Mouse (Mus musculus): ENCODE measurements around the gene Cpn1. TPM values are rescaled to one million over a fixed set of nuclear protein-coding genes. Genes with fewer than 3 reads are reported as not detected.
"Not testable (repeated sequence)": the region's sequence is repeated elsewhere in the genome, so short reads cannot be mapped to it uniquely, and the experiment has no call there.

Cpn1 gene
- polyA plus RNA-seq, 1 experiment from 2014 or later = 0.09 TPM

- ATAC-seq (replicated peaks; ENCODE audit: low FRiP score) = no peak
- no peak overlapping the region for H3K27ac ChIP-seq (ENCODE audit: low read depth, low read length)
- H3K4me1 ChIP-seq (replicated peaks; ENCODE audit: control insufficient read depth, insufficient read depth, low read length) = no peaks in the 10 kb centered on the region
- H3K36me3 ChIP-seq (ENCODE audit: control insufficient read depth, insufficient read depth, low read length) = no peaks in the 10 kb centered on the region
- H3K27me3 ChIP-seq (ENCODE audit: control insufficient read depth, insufficient read depth, low read length) = no peaks in the 10 kb centered on the region
- 36% methylated on average over 2 of the region's 2 CpGs for WGBS
- H3K4me2 ChIP-seq (ENCODE audit: low read depth, low read length, severe bottlenecking) = no peak overlapping the region
- H3K9me3 ChIP-seq (ENCODE audit: control insufficient read depth, low read length) = no peaks in the 10 kb centered on the region; the same call in 1 of the 2 replicates
- H3K4me3 ChIP-seq (ENCODE audit: low read depth, low read length) = no peak overlapping the region
- DNase-seq (ENCODE audit: low spot score) = peak; percentile 89
- no peak overlapping the region for H3K9ac ChIP-seq (ENCODE audit: low read length)
Measured at GRCm38 (mm10) chr19:43959162-43959561, 27.2 kb downstream of the Cpn1 start.

- no peak overlapping the region for H3K27ac ChIP-seq (ENCODE audit: low read depth, low read length)
- no peaks in the 10 kb centered on the region for H3K4me1 ChIP-seq (replicated peaks; ENCODE audit: control insufficient read depth, insufficient read depth, low read length)
- no peaks in the 10 kb centered on the region for H3K36me3 ChIP-seq (ENCODE audit: control insufficient read depth, insufficient read depth, low read length)
- H3K9me3 ChIP-seq (ENCODE audit: control insufficient read depth, low read length) = no peaks in the 10 kb centered on the region; the same call in 1 of the 2 replicates
- no peak overlapping the region for H3K9ac ChIP-seq (ENCODE audit: low read length)
- 81% methylated on average over 4 of the region's 4 CpGs for WGBS
- H3K4me2 ChIP-seq (ENCODE audit: low read depth, low read length, severe bottlenecking) = no peak overlapping the region
- H3K4me3 ChIP-seq (ENCODE audit: low read depth, low read length) = no peak overlapping the region
- no peak for ATAC-seq (replicated peaks; ENCODE audit: low FRiP score)
- no peaks in the 10 kb centered on the region for H3K27me3 ChIP-seq (ENCODE audit: control insufficient read depth, insufficient read depth, low read length)
- DNase-seq (ENCODE audit: low spot score) = no peak
Measured at GRCm38 (mm10) chr19:43957881-43958280, 28.5 kb downstream of the Cpn1 start.

GRCm38 (mm10) chr19:43957402-43957801, 29.0 kb downstream of the Cpn1 start:
- ATAC-seq (replicated peaks; ENCODE audit: low FRiP score) (no peak), DNase-seq (ENCODE audit: low spot score) (no peak)
- H3K4me1 ChIP-seq (replicated peaks; ENCODE audit: control insufficient read depth, insufficient read depth, low read length) = no peaks in the 10 kb centered on the region
- no peak overlapping the region for H3K27ac ChIP-seq (ENCODE audit: low read depth, low read length)
- H3K36me3 ChIP-seq (ENCODE audit: control insufficient read depth, insufficient read depth, low read length) = no peaks in the 10 kb centered on the region
- no peaks in the 10 kb centered on the region for H3K27me3 ChIP-seq (ENCODE audit: control insufficient read depth, insufficient read depth, low read length)
- no peaks in the 10 kb centered on the region; the same call in 1 of the 2 replicates for H3K9me3 ChIP-seq (ENCODE audit: control insufficient read depth, low read length)
- H3K9ac ChIP-seq (ENCODE audit: low read length) = no peak overlapping the region
- H3K4me3 ChIP-seq (ENCODE audit: low read depth, low read length) = no peak overlapping the region
- no peak overlapping the region for H3K4me2 ChIP-seq (ENCODE audit: low read depth, low read length, severe bottlenecking)
- WGBS = 27% methylated on average over 4 of the region's 4 CpGs

- Histone ChIP-seq H3K4me1 (replicated peaks; ENCODE audit: control insufficient read depth, insufficient read depth, low read length) (no peaks in the 10 kb centered on the region), H3K9me3 (ENCODE audit: control insufficient read depth, low read length) (no peaks in the 10 kb centered on the region), H3K4me2 (ENCODE audit: low read depth, low read length, severe bottlenecking) (no peak overlapping the region), H3K36me3 (ENCODE audit: control insufficient read depth, insufficient read depth, low read length) (no peaks in the 10 kb centered on the region), H3K9ac (ENCODE audit: low read length) (no peak overlapping the region), H3K27me3 (ENCODE audit: control insufficient read depth, insufficient read depth, low read length) (no peaks in the 10 kb centered on the region), H3K27ac (ENCODE audit: low read depth, low read length) (no peak overlapping the region), H3K4me3 (ENCODE audit: low read depth, low read length) (no peak overlapping the region)
- DNase-seq (ENCODE audit: low spot score) (no peak), ATAC-seq (replicated peaks; ENCODE audit: low FRiP score) (no peak)
- 81% methylated on average over 5 of the region's 5 CpGs for WGBS
Measured at GRCm38 (mm10) chr19:43955266-43955665, 31.1 kb downstream of the Cpn1 start.

GRCm38 (mm10) chr19:43954864-43955263, 31.5 kb downstream of the Cpn1 start:
- ATAC-seq (replicated peaks; ENCODE audit: low FRiP score) = no peak
- no peaks in the 10 kb centered on the region for H3K4me1 ChIP-seq (replicated peaks; ENCODE audit: control insufficient read depth, insufficient read depth, low read length)
- H3K9ac ChIP-seq (ENCODE audit: low read length) = no peak overlapping the region
- 80% methylated on average over 4 of the region's 4 CpGs for WGBS
- H3K4me3 ChIP-seq (ENCODE audit: low read depth, low read length) = no peak overlapping the region
- H3K36me3 ChIP-seq (ENCODE audit: control insufficient read depth, insufficient read depth, low read length) = no peaks in the 10 kb centered on the region
- H3K9me3 ChIP-seq (ENCODE audit: control insufficient read depth, low read length) = no peaks in the 10 kb centered on the region
- H3K4me2 ChIP-seq (ENCODE audit: low read depth, low read length, severe bottlenecking) = no peak overlapping the region
- no peaks in the 10 kb centered on the region for H3K27me3 ChIP-seq (ENCODE audit: control insufficient read depth, insufficient read depth, low read length)
- DNase-seq (ENCODE audit: low spot score) = no peak
- H3K27ac ChIP-seq (ENCODE audit: low read depth, low read length) = no peak overlapping the region

- ATAC-seq (replicated peaks; ENCODE audit: low FRiP score); H3K4me3 ChIP-seq (ENCODE audit: low read depth, low read length); H3K9me3 ChIP-seq (ENCODE audit: control insufficient read depth, low read length); DNase-seq (ENCODE audit: low spot score); H3K4me2 ChIP-seq (ENCODE audit: low read depth, low read length, severe bottlenecking); H3K27ac ChIP-seq (ENCODE audit: low read depth, low read length); H3K27me3 ChIP-seq (ENCODE audit: control insufficient read depth, insufficient read depth, low read length); H3K4me1 ChIP-seq (replicated peaks; ENCODE audit: control insufficient read depth, insufficient read depth, low read length); H3K9ac ChIP-seq (ENCODE audit: low read length); H3K36me3 ChIP-seq (ENCODE audit: control insufficient read depth, insufficient read depth, low read length): not testable (repeated sequence)
- 86% methylated on average over 8 of the region's 8 CpGs for WGBS
Measured at GRCm38 (mm10) chr19:43952936-43953335, 33.4 kb downstream of the Cpn1 start.

GRCm38 (mm10) chr19:43949111-43949810, 37.1 kb downstream of the Cpn1 start:
- peak; percentile 72 for DNase-seq (ENCODE audit: low spot score)
- Histone ChIP-seq H3K27ac (ENCODE audit: low read depth, low read length) (no peak overlapping the region), H3K9ac (ENCODE audit: low read length) (no peak overlapping the region), H3K4me1 (replicated peaks; ENCODE audit: control insufficient read depth, insufficient read depth, low read length) (no peaks in the 10 kb centered on the region), H3K9me3 (ENCODE audit: control insufficient read depth, low read length) (no peaks in the 10 kb centered on the region), H3K4me3 (ENCODE audit: low read depth, low read length) (no peak overlapping the region), H3K27me3 (ENCODE audit: control insufficient read depth, insufficient read depth, low read length) (no peaks in the 10 kb centered on the region), H3K4me2 (ENCODE audit: low read depth, low read length, severe bottlenecking) (no peak overlapping the region), H3K36me3 (ENCODE audit: control insufficient read depth, insufficient read depth, low read length) (no peaks in the 10 kb centered on the region)
- no peak for ATAC-seq (replicated peaks; ENCODE audit: low FRiP score)
- WGBS = 6% methylated on average over 12 of the region's 12 CpGs

- Histone ChIP-seq H3K9ac (ENCODE audit: low read length) (no peak overlapping the region), H3K4me3 (ENCODE audit: low read depth, low read length) (no peak overlapping the region), H3K36me3 (ENCODE audit: control insufficient read depth, insufficient read depth, low read length) (no peaks in the 10 kb centered on the region), H3K27me3 (ENCODE audit: control insufficient read depth, insufficient read depth, low read length) (no peaks in the 10 kb centered on the region), H3K9me3 (ENCODE audit: control insufficient read depth, low read length) (no peaks in the 10 kb centered on the region), H3K27ac (ENCODE audit: low read depth, low read length) (no peak overlapping the region), H3K4me1 (replicated peaks; ENCODE audit: control insufficient read depth, insufficient read depth, low read length) (no peaks in the 10 kb centered on the region), H3K4me2 (ENCODE audit: low read depth, low read length, severe bottlenecking) (no peak overlapping the region)
- WGBS = 89% methylated on average over 8 of the region's 8 CpGs
- DNase-seq (ENCODE audit: low spot score) = no peak
- ATAC-seq (replicated peaks; ENCODE audit: low FRiP score) = no peak
Measured at GRCm38 (mm10) chr19:43944566-43944965, 41.8 kb downstream of the Cpn1 start.

- H3K4me1 ChIP-seq (replicated peaks; ENCODE audit: control insufficient read depth, insufficient read depth, low read length) = no peaks in the 10 kb centered on the region; the same call in 1 of the 2 replicates
- no peaks in the 10 kb centered on the region for H3K27me3 ChIP-seq (ENCODE audit: control insufficient read depth, insufficient read depth, low read length)
- no peak for DNase-seq (ENCODE audit: low spot score)
- no peak overlapping the region for H3K4me2 ChIP-seq (ENCODE audit: low read depth, low read length, severe bottlenecking)
- no peak overlapping the region for H3K27ac ChIP-seq (ENCODE audit: low read depth, low read length)
- H3K36me3 ChIP-seq (ENCODE audit: control insufficient read depth, insufficient read depth, low read length) = no peaks in the 10 kb centered on the region
- H3K4me3 ChIP-seq (ENCODE audit: low read depth, low read length) = no peak overlapping the region
- H3K9me3 ChIP-seq (ENCODE audit: control insufficient read depth, low read length) = no peaks in the 10 kb centered on the region
- no peak for ATAC-seq (replicated peaks; ENCODE audit: low FRiP score)
- 84% methylated on average over 16 of the region's 16 CpGs for WGBS
- H3K9ac ChIP-seq (ENCODE audit: low read length) = no peak overlapping the region
Measured at GRCm38 (mm10) chr19:43943076-43943475, 43.3 kb downstream of the Cpn1 start.

Measured in forebrain, embryonic 11.5 days (tissue).